Mouse (Mus musculus): Measurements from ENCODE around the gene Sh3bp2.
"Not testable (repeated sequence)": the region's sequence is repeated elsewhere in the genome, so short reads cannot be mapped to it uniquely, and the experiment has no call there.

Gene Sh3bp2

DNA sequence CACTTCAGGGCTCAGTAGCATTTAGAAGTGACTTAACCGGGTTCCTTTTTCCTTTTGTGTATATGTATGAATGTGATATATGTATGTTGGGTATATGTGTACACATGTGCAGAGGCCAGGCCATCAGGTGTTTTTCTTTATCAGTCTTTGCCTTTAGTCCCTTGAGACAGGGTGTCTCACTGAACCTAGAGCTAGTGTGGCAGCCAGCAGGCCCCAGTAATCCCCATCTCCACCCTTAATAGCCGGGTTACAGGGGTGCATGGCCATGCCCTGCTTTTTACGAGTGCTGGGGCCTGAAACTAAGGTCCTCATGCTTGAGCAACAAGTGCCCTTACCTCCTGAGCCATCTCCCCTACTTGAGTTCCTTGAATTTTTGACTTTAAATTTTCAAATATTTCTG is 45.9 kb downstream of the Sh3bp2 start:
- no peak for DNase-seq (ENCODE audit: low spot score in 2 of 2)

DNA sequence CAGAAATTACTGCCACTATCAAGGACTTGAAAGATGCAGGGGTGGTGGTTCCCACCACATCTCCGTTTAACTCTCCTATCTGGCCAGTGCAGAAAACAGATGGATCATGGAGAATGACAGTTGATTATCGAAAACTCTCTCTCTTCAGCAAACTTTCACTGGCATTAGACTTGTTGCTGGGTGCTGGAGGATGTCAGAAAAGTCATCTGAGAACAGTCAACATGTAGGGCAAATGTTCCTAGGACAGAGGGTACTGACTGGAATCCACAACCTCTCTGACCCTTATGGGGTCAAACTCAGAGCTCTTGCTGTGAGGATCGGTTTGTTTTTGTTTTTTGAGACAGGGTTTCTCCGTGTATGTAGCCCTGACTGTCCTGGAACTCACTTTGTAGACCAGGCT is 46.9 kb downstream of the Sh3bp2 start:
- DNase-seq (ENCODE audit: low spot score in 2 of 2) = not testable (repeated sequence)

DNA sequence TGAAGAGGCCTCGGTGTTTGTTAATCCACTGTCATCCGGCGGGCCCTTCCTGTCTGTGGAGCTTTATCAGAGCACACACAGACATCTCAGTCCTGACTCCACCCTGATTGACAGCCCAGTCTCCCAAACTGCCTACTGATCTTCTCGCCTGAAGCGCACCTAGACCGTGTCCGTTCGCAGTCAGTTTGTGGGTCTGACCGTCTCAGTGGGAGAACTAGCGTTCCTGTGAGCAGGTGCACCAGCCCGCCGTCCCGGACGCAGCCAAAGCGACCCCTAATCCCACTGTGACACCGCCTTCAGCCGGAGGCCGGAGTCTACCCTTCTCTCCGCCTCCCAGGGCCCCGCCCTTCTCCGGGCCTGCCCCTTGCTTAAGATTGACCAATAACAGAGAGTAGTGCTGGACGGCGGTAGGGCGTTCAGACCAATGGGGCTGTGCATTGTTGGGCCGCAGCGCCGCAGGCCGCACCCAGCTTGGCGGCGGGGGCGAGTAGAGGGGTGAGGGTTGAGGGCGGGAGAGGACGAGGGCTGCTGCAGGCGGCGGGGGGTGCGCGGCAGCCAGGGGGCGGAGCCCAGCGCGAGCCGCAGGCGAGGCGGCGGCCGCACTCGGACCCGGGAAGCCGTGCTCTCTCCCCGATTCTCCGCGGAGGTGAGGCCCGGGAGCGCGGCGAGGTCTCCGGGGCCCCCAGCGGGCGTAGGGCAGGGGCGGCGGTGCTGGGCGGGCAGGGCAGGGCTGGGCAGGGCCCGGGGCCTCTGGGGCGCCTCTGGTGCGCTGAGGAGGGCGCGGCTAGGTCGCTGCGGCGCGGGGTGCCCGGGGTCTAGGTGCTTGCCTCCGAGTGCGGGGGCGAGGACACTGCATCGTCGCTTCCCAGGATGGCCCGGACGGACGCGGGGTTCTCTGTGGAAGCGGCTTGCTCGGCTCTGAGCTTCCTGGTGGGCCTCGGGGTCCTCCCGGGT is 47.9 kb downstream of the Sh3bp2 start, which contains the start of gene Add1:
Gene Add1 (plus strand): TSS at position 397 of the 954 bp plus-strand sequence.
- peak; percentile 95 to 97 for DNase-seq (ENCODE audit: low spot score in 2 of 2)

DNA sequence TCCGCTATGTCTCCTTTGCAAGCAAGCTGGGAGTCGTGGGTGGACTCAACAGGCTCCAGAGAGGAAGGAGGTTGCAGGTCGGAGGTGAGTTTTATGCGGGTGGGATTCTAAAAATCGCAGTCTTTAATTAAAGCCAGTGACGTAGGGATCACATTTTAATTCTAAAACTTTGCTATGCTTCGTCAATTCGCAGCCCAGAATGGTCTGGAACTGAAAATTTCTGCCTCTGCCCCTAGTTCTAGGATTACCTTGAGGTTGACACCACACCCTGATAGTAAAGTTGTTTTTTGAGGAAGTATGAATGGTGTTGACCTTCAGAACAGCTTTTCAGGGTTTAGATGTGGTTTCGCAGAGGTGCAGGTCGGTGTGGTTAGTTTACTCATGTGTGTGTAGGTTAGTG is 49.1 kb downstream of the Sh3bp2 start:
- DNase-seq (ENCODE audit: low spot score in 2 of 2) = no peak

DNA sequence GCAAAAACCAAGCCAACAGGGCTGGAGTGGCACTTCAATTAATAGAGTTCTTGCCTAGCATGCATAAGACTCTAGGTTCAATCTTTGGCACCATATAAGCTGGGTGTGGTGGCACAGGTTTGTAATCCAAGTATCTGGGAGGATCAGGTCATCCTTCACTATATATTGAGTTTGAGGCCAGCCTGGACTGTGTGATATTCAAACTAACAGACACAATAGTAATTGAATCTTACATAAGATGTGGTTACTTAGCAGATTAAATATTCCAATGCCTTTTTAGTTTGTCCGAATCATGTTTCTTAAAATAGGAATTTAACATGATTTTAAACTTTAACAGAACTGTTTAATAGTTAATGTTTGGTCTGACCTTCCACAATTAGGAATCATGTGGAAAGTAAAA is 50.6 kb downstream of the Sh3bp2 start:
- no peak for DNase-seq (ENCODE audit: low spot score in 2 of 2)

DNA sequence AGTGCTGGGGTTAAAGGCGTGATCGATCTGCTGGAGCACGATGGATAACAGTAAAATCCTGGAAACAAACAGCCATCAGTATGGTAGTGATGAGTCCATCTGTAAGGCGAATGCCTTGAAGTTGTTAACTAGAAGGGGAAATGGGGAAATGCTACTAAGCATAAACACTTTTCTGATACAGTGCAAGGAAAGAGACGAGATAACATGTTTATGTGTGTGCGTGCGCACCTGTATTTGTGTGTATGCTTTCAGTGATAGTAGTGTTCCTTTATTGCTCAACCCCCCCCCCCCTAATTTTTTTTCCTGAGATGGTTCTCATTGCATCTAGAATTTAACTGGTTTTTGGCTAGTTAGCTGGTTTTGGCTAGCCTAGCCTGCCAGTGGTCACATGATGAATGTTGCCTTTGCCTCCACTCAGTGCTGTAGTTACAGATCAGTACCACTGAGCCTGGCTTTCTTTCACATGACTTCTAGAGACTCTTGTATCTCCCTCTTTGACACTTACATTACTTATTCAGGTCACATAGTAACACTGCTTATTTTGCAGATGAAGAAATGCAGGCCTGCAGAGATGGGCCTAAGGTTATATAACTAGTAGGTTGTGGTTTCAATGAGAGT is 52.5 kb downstream of the Sh3bp2 start:
- DNase-seq (ENCODE audit: low spot score in 2 of 2) = no peak

DNA sequence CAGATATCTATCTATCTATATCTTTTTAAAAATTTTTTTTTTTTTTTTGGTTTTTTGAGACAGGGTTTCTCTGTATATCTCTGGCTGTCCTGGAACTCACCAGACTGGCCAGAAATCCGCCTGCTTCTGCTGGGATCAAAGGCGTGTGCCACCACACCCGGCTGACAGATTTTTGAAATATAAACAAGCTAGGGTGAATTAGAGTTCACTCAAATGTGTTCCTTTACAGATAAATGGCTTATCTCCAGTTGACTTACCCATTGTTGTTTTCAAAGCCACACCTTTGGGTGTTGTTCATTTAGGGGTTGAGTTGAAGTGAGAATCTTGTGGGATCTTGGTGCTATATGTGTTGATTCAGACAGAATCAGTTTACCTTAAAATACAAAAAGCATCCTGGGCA is 53.7 kb downstream of the Sh3bp2 start:
- no peak for DNase-seq (ENCODE audit: low spot score in 2 of 2)

DNA sequence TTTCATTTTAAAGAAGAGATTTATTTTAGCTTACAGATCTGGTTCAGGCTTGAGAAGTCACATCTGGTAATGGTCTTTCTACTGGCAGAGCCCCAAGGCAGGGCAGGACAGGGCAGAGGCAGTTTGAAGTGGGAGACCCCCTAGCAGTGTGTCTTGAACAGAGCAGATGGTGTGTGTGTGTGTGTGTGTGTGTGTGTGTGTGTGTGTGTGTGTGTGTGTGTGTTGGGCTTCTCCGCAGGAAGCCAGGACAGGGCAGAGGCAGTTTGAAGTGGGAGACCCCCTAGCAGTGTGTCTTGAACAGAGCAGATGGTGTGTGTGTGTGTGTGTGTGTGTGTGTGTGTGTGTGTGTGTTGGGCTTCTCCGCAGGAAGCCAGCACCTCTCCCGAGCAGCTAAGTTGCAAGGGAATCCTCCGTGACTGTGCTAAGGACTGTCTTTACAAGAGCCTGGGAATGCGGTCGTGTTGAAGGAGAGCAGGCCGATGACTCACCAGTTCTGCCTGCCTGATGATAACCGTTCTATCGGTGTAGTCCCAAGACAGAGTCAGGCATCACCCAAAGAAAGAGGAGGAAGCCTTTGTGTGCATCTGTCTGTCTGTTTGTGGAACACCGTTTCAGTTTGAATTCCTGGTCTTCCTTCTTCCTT is 56.2 kb downstream of the Sh3bp2 start:
- DNase-seq (ENCODE audit: low spot score in 2 of 2) = not testable (repeated sequence)

DNA sequence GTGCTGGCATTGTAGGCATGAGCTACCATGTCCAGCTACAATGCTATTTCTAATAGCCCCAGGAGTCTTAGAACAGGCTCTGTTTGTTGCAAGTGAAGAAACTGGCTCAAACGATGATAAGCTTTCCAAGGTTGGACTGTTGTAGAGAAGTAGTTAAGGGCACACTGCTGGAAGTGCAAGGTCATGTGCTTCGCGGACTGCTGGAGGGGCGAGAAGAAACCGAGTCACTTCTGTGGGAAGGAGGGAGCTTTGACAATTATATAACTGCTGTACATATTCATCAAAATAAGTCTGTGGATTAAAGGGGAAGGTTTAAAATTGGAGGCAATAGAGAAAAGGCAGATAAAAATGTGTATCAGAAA is 56.7 kb downstream of the Sh3bp2 start:
- DNase-seq (ENCODE audit: low spot score in 2 of 2) = no peak

DNA sequence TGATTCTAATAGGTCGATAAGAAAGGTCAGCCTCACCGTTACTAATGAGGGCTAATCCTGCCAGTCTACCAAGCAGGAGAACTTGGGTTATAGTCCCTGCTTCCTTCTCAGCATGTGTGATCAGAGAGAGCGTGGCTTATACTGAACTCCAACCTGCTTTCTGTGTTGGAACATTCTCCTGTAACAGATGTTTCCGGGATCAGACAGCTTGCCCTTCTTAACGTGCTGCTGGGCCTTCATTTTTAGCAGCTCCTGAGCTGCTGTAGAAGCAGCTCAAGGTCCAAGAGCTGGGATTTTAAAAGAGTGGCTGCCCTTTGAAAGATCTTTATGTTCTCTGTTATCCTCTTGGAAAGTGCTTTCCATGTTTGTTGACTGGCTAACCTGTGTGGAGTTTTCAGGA is 59.6 kb downstream of the Sh3bp2 start:
- no peak for DNase-seq (ENCODE audit: low spot score in 2 of 2)

DNA sequence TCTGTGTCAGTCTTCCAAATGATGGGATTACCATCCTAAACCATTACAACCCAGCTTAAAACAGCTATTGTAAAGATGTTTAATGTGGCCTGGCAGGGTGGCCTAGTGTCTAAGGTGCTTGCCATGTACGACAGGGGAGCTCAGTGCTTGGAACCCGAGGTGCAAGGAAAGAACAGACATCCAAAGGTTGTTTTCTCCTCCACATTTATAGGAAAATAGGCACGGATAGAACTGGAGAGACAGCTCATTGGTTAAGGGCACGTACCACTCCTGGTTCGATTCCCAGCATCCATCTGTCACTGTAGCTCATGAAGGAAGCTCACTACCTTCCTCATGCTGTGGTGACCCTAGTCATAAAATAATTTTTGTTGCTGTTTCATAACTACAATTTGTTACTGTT is 62.2 kb downstream of the Sh3bp2 start:
- no peak for DNase-seq (ENCODE audit: low spot score in 2 of 2)

DNA sequence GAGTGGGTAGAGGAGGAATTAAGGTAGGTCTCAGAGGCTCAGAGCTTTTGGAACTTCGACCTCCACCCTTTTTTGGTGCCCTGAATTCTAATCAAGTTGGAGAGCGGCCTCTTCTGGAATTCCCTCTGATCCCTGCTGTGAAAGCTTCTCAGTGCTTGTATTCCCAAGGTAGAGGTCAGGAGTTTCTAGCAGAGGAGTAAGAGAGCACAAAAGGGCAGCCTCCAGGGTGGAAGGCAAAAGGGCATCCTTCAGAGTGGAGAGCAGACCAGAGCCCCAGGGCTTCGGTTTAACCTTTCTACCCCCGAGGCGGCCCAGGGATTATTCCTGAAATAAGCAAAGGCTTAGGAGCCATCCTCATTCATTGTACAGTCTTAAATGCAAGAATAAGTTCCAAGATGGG is 64.4 kb downstream of the Sh3bp2 start:
- no peak for DNase-seq (ENCODE audit: low spot score in 2 of 2)

DNA sequence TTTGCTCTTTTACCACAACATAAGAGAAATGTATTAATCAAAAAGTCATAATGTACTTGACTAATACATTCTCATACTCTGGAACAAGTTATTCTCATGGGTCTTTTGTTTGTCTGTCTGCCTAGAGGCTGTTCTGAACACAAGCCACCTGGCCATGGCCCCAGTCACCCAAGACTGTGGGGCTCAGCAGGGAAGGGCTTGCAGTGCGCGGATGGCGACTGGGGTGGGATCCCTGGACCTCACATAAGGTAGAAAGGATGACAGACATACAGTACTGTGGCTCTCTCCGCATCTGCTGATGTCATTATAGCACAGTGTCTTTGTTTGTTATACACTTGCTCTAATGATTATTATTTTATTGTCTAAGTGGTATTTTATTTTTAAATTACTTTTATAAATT is 65.1 kb downstream of the Sh3bp2 start:
- DNase-seq (ENCODE audit: low spot score in 2 of 2) = no peak

DNA sequence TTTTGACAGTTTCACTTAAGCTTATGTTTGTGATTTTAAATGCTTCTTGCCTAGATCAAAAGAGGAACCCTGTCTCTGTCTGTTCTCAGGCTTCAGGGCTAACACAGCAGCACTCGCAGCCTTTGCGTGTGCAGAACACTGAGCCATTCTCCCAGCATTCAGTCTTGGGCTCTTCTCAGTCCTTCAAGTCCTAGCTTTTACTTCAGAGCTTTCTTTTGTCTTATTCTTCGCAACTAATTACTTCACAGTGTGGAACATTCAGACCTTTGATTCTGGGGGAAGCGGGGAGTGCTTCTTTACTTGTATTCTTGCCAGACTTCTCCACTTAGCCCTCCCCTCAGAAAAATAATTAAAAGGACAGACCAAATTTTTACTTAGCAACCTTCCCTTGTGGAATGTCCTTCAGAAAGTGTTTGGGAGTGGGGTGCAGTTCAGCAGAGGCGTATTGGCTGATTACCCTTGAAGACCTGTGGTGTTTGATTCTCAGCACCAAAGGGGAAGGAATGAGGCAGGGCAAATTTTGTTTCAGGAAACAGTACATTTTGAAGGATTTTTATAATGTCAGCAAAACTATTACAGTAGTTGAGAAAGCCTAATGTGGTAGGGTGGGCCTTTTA is 65.9 kb downstream of the Sh3bp2 start:
- DNase-seq (ENCODE audit: low spot score in 2 of 2) = no peak

DNA sequence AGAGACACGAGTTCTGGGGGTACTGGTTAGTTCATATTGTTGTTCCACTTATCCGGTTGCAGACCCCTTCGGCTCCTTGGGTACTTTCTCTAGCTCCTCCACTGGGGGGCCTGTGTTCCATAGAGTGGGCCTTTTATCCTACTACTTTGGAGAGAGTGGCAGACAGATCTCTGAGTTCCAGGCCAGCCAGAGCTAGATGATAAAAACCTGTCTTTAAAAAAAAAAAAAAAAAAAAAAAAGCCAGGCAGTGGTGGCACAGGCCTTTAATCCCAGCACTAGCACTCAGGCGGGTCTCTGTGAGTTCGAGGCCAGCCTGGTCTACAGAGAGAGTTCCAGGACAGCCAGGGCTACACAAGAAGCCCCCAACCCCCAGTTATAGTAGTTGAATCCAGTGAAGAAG is 66.6 kb downstream of the Sh3bp2 start:
- DNase-seq (ENCODE audit: low spot score in 2 of 2) = not testable (repeated sequence)

DNA sequence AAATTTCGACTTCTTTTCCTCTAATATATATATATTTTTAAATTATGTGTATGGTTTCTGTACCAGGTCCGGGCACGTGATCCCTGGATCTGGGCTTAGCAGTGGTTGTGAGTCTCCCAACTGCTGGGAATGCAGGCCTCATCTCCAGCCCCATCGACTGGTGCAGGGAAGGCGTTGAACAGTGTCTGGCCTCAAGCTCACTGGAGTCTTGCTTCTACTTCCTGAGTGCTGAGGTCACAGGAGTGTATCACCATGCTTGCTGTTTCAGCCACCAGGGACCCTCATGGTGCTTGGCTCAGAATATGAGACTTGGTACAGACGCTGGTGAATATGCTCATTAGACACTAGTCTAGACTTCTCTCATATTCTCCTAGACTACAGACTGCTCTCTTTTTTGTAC is 67.0 kb downstream of the Sh3bp2 start:
- no peak for DNase-seq (ENCODE audit: low spot score in 2 of 2)

DNA sequence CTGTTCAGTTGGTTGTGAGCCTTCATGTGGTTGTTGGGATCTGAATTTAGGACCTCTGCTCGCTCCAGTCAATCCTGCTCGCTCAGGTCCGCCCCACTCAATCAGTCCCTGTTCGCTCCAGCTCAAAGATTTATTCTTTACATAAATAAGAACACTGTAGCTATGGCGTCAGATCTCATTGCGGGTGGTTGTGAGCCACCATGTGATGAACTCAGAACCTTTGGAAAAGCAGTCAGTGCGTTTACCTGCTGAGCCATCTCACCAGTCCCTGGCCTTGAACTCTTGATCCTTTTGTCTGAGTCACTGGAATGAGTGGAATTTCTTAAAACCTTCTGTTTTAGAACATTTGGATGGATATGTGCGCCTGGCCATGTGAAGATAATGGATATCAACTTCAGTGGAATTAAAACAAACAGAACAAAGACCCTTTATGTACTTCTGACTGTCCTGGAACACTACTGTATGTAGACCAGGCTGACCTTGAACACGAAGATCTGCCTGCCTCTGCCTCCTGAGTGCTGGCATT is 67.6 kb downstream of the Sh3bp2 start:
- no peak for DNase-seq (ENCODE audit: low spot score in 2 of 2)

DNA sequence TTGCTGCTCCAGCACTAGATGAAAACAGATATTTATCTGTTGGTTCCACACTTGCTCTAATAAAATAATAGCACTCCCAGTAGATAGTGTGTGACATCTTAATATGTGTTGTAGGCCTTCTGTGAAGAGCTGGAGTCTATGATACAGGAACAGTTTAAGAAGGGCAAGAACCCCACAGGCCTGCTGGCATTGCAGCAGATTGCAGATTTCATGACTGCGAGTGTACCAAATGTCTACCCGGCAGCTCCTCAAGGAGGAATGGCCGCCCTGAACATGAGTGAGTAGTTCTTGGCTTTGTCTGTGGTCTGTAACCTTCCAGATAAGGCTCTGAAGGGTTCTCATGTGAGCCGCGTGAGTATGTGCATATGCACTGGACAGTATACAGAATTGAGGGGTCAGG is 78.9 kb downstream of the Sh3bp2 start:
- DNase-seq (ENCODE audit: low spot score in 2 of 2) = no peak

DNA sequence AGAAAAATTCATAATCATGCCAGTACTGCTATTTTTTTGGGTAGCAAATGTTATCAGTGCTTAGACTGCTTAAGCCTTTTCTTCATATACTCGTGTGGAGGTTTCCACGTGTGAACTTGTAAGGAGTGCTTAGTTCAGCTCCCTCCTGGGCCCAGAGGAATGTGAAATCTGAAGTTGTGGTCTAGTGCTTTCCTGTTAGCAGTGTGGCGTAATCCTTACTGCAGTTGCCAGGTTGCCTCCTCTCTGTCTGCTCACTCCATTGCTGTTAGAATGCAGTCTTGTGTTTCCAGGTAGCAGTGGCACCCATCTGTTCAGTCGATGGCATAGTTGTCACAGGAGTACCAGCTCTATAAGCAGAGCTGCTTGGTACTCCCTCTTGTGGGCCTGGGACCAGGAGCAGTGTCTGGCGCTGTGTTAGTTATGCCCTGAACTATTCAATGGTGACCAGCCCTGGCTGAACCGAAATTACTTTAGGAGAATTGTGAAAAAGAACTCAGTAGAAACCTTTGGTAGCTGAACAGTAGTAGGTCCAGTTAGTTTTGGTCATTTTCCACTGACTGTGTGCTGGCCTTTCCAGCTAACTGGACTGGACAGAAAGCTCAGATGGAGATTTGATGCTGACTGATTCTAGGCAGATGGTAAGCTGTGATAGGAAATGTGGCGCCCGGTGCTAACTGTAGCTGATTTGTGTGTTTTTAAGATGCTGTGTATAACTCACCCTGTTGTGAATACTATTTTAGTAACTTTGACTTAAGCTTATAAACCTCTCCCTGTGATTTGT is 81.7 kb downstream of the Sh3bp2 start:
- no peak for DNase-seq (ENCODE audit: low spot score in 2 of 2)

DNA sequence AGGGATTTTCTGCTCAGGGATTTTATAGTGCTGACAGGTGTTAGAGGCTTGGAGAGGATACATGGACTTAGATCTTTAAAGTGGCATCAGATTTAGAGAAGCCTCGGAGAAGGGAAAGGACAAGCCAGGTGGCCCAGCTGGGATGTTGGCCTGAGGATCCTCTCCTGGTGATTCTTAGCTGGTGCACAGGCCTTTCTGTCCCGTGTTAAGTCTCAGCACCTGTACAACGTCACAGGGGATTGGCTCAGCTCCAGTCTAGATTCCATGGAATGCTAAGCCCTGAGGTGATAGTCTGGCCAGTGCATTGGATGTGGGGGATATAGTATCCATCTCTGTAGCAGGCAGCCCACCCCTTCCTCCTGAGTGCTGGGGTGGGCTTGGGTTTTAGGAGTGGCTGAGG is 82.6 kb downstream of the Sh3bp2 start:
- no peak for DNase-seq (ENCODE audit: low spot score in 2 of 2)

DNA sequence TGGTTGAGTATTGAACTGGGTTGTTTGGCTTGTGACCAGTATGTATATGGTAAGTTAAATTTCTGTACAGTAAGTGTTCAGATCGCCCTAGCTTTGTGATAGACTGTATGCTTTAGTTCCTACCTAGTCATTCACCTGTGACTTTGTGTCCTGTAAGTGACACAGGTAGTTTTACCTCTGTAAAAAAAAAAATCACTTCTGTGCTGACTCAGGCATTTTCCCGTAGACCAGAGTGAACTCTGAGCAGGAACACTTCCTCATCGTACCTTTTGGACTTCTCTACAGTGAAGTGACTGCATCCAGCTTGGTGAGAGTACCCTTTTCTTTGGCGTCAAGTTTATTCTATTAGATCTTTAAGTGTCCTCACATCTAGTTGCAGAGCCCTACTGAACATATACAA is 84.3 kb downstream of the Sh3bp2 start:
- no peak for DNase-seq (ENCODE audit: low spot score in 2 of 2)

All from thymus, postnatal 10 days (tissue).